Mouse (Mus musculus) embryonic fibroblast, embryonic 13.5 days (primary cell): ENCODE measurements at regions not wholly inside any gene's neighbourhood (a gene's known extent, or its start where the extent isn't known, plus 50 kb on each side); places are given as distances from the start of the nearest gene placed in this dataset.

Experiments used
- CTCF ChIP-seq: IDR thresholded peaks from 2 replicates; pipeline ENCODE4 v1.5.1; 2011; ENCODE audit warnings: mild to moderate bottlenecking, control low read depth, low read length, moderate library complexity, borderline replicate concordance; ENCODE audit not compliant: insufficient read depth
- POLR2A ChIP-seq: IDR thresholded peaks from 2 replicates; pipeline ENCODE4 v1.6.1; 2011; ENCODE audit warnings: low read depth, mild to moderate bottlenecking, control low read depth, low read length, moderate library complexity

DNA sequence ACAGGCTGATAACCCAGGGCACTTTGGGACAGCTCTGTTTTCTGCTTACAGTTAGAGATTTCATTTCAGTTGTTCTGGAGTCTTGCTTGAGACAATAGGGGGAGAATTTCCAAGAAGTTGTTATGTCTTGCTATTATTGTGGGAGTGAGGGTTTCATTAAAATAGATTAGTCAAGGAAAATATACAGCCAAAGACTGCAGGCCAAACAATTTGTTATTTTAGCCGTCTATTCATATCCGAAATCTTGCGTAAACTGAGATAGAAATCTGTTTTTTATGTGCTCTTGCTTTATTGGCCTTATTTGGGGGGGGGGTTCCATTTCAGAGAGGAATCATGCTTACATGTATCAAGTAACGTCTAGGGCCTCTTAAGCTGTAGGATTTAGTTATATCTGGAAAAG is 339.3 kb upstream of the Nrsn1 start:
- no peak for TF ChIP-seq CTCF
- no peak for TF ChIP-seq POLR2A
